Mouse (Mus musculus): ENCODE data around the gene Kif1a. TPM values are rescaled to one million over a fixed set of nuclear protein-coding genes. Genes with fewer than 3 reads are reported as not detected.
A peak's percentile ranks its signal among the peaks of the same experiment; 100 is the strongest.
"Not testable (repeated sequence)": the region's sequence is repeated elsewhere in the genome, so short reads cannot be mapped to it uniquely, and the experiment has no call there.

Gene Kif1a
- total RNA-seq, 4 experiments from 2014 or later = 55.1 to 76.1 (median 69.1) TPM

- DNase-seq = no peak
Measured at GRCm38 (mm10) chr1:93018716-93019115, 83.0 kb downstream of the Kif1a start.

- no peak for DNase-seq
Measured at GRCm38 (mm10) chr1:93015136-93015535, 86.6 kb downstream of the Kif1a start.

- peak; percentile 56 for DNase-seq
Measured at GRCm38 (mm10) chr1:93014460-93014859, 87.3 kb downstream of the Kif1a start.

- DNase-seq = no peak
Measured at GRCm38 (mm10) chr1:93013367-93013766, 88.4 kb downstream of the Kif1a start.

- peak; percentile 49 for DNase-seq
Measured at GRCm38 (mm10) chr1:93012103-93012585, 89.6 kb downstream of the Kif1a start.

- DNase-seq = no peak
Measured at GRCm38 (mm10) chr1:93010731-93011130, 91.0 kb downstream of the Kif1a start.

GRCm38 (mm10) chr1:93009196-93009595, 92.6 kb downstream of the Kif1a start:
- DNase-seq = peak; percentile 94

GRCm38 (mm10) chr1:93006061-93006460, 95.7 kb downstream of the Kif1a start, which contains the start of gene Aqp12:
Aqp12 (plus strand) TSS chr1:93006334.
- no peak for DNase-seq

- no peak for DNase-seq
Measured at GRCm38 (mm10) chr1:92992880-92993279, 108.9 kb downstream of the Kif1a start.

GRCm38 (mm10) chr1:92992214-92992855, 109.4 kb downstream of the Kif1a start:
- DNase-seq = peak; percentile 72

- no peak for DNase-seq
Measured at GRCm38 (mm10) chr1:92989891-92990290, 111.9 kb downstream of the Kif1a start.

- DNase-seq = no peak
Measured at GRCm38 (mm10) chr1:92988894-92989293, 112.9 kb downstream of the Kif1a start.

- no peak for DNase-seq
Measured at GRCm38 (mm10) chr1:92984999-92985398, 116.8 kb downstream of the Kif1a start.

GRCm38 (mm10) chr1:92982931-92983605, 118.7 kb downstream of the Kif1a start:
- no peak for DNase-seq

- no peak for DNase-seq
Measured at GRCm38 (mm10) chr1:92981056-92981845, 120.5 kb downstream of the Kif1a start.

- DNase-seq = no peak
Measured at GRCm38 (mm10) chr1:92979073-92979602, 122.6 kb downstream of the Kif1a start.

GRCm38 (mm10) chr1:92978645-92979044, 123.1 kb downstream of the Kif1a start:
- no peak for DNase-seq

GRCm38 (mm10) chr1:92976141-92976566, 125.6 kb downstream of the Kif1a start:
- no peak for DNase-seq

- peak; percentile 50 for DNase-seq
Measured at GRCm38 (mm10) chr1:92972854-92973253, 128.9 kb downstream of the Kif1a start.

GRCm38 (mm10) chr1:92971879-92972795, 129.6 kb downstream of the Kif1a start:
- no peak for DNase-seq

GRCm38 (mm10) chr1:92970791-92971190, 131.0 kb downstream of the Kif1a start:
- DNase-seq = not testable (repeated sequence)

Data from adrenal gland, adult 8-10 months (tissue).